Comparison of ENCODE assay signal across 16 mouse cellular contexts in the genomic region with DNA sequence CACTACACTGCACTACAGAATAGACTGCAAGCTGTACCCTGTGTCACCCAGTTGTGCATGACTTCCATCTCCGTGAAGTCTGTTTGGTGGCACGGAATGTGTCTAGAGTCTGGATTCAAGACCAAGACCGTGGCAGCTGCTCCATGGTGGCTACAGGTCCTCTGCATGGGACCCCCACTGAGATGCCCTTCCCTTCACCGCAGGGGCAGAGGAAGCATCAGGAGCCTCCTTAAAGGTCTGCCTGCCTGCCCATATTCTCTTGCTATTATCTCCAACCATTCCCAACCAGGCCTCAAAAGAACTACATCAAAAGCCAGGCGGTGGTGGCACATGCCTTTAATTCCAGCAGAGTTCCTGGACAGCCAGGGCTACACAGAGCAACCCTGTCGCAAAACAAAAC.
"Had no signal": no experiment of that assay in that cellular context is flagged by ENCODE, and none has a peak within 500 bp of the region (broad histone marks: within the 10 kb centered on the region; RNA-seq: fewer than 3 reads in every experiment).

No protein-coding gene starts in this region.

- H3K27ac ChIP-seq: midbrain, embryonic 10.5 days; midbrain, embryonic 12.5 days; neural tube, embryonic 13.5 days; neural tube, embryonic 15.5 days had no signal

- H3K4me2 ChIP-seq: lung, embryonic 14.5 days; midbrain, embryonic 12.5 days; neural tube, embryonic 13.5 days; neural tube, embryonic 15.5 days had no signal

- H3K4me3 ChIP-seq: midbrain, embryonic 10.5 days; midbrain, embryonic 12.5 days; myocyte; neural tube, embryonic 13.5 days; neural tube, embryonic 15.5 days had no signal

- DNase-seq: lung, adult 18-20 months; lung, embryonic 14.5 days; lung, postnatal 10 days; lung, postnatal 4 days; midbrain, embryonic 14.5 days; retina, postnatal 1 day; right cerebral cortex, adult 18-20 months; right cerebral cortex, postnatal 25 days; right cerebral cortex, postnatal 4 days; spleen, adult 18-20 months; thymus, postnatal 36 days had no signal

- H3K9ac ChIP-seq: lung, embryonic 14.5 days; midbrain, embryonic 12.5 days; neural tube, embryonic 13.5 days; neural tube, embryonic 15.5 days had no signal

- H3K9me3 ChIP-seq: midbrain, embryonic 10.5 days; midbrain, embryonic 12.5 days; neural tube, embryonic 13.5 days; neural tube, embryonic 15.5 days had no signal

- H3K4me1 ChIP-seq: midbrain, embryonic 10.5 days; midbrain, embryonic 12.5 days; neural tube, embryonic 13.5 days; neural tube, embryonic 15.5 days had no signal

- H3K27me3 ChIP-seq: neural tube, embryonic 13.5 days; neural tube, embryonic 15.5 days had no signal

- H3K36me3 ChIP-seq: midbrain, embryonic 10.5 days; midbrain, embryonic 12.5 days; neural tube, embryonic 13.5 days; neural tube, embryonic 15.5 days had no signal
